Mouse (Mus musculus) embryonic facial prominence, embryonic 12.5 days (tissue): ENCODE results near the gene Ccdc80. TPM values are rescaled to one million over a fixed set of nuclear protein-coding genes. Genes with fewer than 3 reads are reported as not detected.

ENCODE experiments used
- ATAC-seq: fragments of 200-750 bp; cut with Nextera tagmentation; 2 replicates; pipeline ENCODE4 v1.8.0; 2017; ENCODE audit not compliant: insufficient number of reproducible peaks, insufficient read depth, low FRiP score, low TSS enrichment
- H3K27ac ChIP-seq: fragments of 300-500 bp; sonication (generic); 2 replicates; pipeline ENCODE4 v1.5.1; 2016; ENCODE audit warnings: mild to moderate bottlenecking
- H3K27me3 ChIP-seq: fragments of 300-500 bp; sonication (generic); 2 replicates; pipeline ENCODE4 v1.6.1; 2016; ENCODE audit warnings: mild to moderate bottlenecking, moderate library complexity
- H3K36me3 ChIP-seq: fragments of 300-500 bp; sonication (generic); 2 replicates; pipeline ENCODE4 v1.6.1; 2016; ENCODE audit warnings: mild to moderate bottlenecking
- H3K4me1 ChIP-seq: fragments of 300-500 bp; sonication (generic); 2 replicates; pipeline ENCODE4 v1.6.1; 2016
- H3K4me2 ChIP-seq: fragments of 300-500 bp; sonication (generic); replicated peaks from 2 replicates; pipeline ENCODE4 v1.6.1; 2016; ENCODE audit warnings: mild to moderate bottlenecking, moderate library complexity
- H3K4me3 ChIP-seq: fragments of 300-500 bp; sonication (generic); 2 replicates; pipeline ENCODE4 v1.5.1; 2016; ENCODE audit warnings: mild to moderate bottlenecking
- H3K9ac ChIP-seq: fragments of 300-500 bp; sonication (generic); 2 replicates; pipeline ENCODE4 v1.6.1; 2016; ENCODE audit warnings: mild to moderate bottlenecking, moderate library complexity
- H3K9me3 ChIP-seq: fragments of 300-500 bp; sonication (generic); 2 replicates; pipeline ENCODE4 v1.6.1; 2016; ENCODE audit warnings: mild to moderate bottlenecking, moderate library complexity
- WGBS: fragments of 180-500 bp; shearing (Covaris S2); methylation state at CpG from one replicate; pipeline ENCODE4 v1.1.7; 2016; 5-methylcytosine and 5-hydroxymethylcytosine counted together
- polyA plus RNA-seq: library from polyadenylated mRNA; unstranded; fragments of >200 nt; fragmentation: Nextera tagmentation; extraction: Ambion mirVana; gene quantifications from 2 replicates; pipeline ENCODE4 v1.2.1, GENCODE M21; 2016

Ccdc80 gene
- polyA plus RNA-seq, 1 experiment from 2014 or later: 49.6 TPM

DNA sequence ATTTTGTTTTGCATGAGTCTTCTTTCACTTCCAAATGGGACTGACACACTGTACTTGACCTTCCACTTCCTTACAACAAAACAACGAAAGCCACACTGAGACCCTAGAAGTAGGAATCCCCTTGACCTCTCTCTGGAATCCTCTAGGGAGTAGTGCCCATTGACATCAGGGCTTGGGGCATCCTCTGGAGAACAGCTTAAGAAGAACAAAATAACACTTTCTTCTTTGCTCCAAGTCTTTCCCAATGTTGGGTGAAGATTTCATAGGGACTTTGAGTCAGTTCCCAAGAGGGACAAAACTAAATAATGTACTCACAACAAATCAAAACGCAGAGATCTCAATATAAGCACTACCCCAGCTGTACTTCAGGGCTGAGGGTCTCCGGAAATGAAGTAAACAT lies 25.6 kb downstream of the Ccdc80 start:
- no peak overlapping the region for H3K4me3 ChIP-seq
- ATAC-seq: no peak
- no peaks in the 10 kb centered on the region for H3K4me1 ChIP-seq
- WGBS: 83% methylated on average over 3 of the region's 3 CpGs
- H3K36me3 ChIP-seq: peaks cover 3% of the 10 kb centered on the region; the same call in 1 of the 2 replicates
- H3K9ac ChIP-seq: no peak overlapping the region
- no peaks in the 10 kb centered on the region for H3K27me3 ChIP-seq
- H3K27ac ChIP-seq: no peak overlapping the region
- H3K9me3 ChIP-seq: no peaks in the 10 kb centered on the region
- no peak overlapping the region for H3K4me2 ChIP-seq

DNA sequence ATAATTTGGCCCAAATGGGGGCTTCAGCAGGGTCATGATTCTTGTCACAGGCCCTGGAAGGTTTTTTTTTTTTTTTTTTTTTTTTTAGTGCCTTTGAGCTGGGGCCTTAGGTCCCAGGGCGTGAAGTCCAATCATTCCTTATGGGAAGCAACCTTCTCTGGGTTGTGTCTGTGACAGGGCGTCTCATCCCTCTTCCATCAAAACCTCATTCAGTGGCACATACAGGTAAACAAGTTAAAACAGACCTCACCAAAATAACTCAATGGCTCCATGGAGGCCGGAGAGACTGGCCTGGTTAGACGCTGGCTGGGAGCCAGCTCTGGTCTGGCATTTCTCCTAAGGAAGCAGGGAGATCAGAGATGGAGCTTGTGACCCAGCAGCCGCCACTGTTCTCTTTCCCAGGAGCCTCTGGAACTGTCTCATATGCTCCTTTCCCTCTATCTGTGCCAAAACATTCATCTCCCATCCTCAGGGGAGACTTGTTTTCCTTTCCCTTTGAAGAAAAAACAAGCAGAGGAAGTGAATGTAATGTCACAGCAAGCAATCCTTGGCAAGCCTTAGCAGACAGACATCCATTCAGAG lies 27.7 kb downstream of the Ccdc80 start:
- H3K4me2 ChIP-seq: no peak overlapping the region
- H3K4me1 ChIP-seq: no peaks in the 10 kb centered on the region
- H3K4me3 ChIP-seq: no peak overlapping the region
- H3K36me3 ChIP-seq: peaks cover 3% of the 10 kb centered on the region; the same call in 1 of the 2 replicates
- no peaks in the 10 kb centered on the region for H3K27me3 ChIP-seq
- no peak for ATAC-seq
- no peaks in the 10 kb centered on the region for H3K9me3 ChIP-seq
- WGBS: 63% methylated on average over 5 of the region's 5 CpGs
- no peak overlapping the region for H3K9ac ChIP-seq
- no peak overlapping the region for H3K27ac ChIP-seq

DNA sequence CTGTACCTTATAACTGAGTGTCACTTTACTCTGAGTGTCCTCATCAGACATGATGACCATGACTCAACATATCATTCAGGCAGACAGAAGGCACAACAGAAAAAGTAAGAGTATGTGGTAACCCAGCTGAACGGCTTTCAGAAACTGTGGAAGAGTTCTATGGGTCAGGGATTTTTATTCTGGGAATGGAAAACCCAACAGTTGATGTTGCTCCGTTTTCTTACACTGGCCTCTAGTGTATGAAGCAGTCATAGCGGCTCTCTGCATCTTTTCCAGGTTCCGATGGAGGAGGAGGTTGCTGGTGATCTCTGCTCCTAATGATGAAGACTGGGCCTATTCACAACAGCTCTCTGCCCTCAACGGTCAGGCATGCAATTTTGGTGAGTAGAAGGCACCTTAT lies 29.4 kb downstream of the Ccdc80 start:
- H3K4me1 ChIP-seq: no peaks in the 10 kb centered on the region

DNA sequence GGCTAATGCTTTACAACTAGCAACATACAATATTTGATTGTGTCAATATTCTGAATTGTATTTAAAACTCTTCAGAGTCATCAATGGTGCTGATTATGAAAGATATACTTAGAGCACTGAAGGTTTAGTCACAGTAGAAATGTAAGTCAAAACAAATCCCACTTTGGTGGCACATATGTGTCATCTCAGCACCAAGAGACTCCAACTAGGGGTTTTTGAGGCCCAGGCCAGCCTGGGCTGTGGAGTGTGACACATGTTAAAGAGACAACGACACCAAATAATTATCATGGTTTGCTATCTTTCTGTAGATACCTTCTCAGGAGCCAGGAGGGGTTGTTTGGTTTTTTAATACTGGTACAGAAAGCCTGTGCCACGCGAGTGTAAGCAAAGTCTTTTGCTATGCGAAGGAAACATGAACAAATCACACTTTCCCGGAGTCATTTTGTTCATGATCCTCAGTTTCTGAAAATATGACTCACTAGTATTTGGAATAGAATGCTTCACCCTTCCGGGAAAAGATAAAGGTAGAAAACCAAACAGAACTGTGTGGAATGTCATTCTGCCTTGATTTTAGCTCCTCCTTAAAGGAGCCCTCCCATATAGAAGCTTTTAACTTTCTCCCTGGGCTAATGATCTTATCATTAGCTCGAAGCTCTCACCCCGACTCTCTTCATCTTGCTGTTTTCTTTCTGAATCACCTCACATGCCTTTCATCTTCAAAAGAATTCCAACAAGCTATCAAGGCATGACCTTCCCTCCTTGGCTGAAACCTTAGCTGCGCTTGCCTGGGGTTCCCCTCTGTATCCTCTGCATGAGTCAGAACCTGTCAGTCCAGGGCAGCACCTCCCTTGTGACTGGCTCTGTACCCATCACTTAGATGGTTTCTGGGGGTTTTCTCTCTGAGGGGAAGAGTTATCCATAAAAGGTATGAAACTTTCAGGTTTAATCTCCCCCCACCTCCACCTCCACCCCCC lies 31.3 kb downstream of the Ccdc80 start:
- ATAC-seq: no peak
- Histone ChIP-seq H3K27ac (no peak overlapping the region), H3K4me1 (no peaks in the 10 kb centered on the region), H3K9ac (no peak overlapping the region), H3K4me2 (no peak overlapping the region), H3K4me3 (no peak overlapping the region), H3K36me3 (peaks cover 7% of the 10 kb centered on the region; the same call in 1 of the 2 replicates), H3K27me3 (no peaks in the 10 kb centered on the region), H3K9me3 (no peaks in the 10 kb centered on the region)
- WGBS: 67% methylated on average over 9 of the region's 9 CpGs

More for the DNA sequence above, 29.4 kb downstream of the Ccdc80 start:
- Histone ChIP-seq H3K27ac (no peak overlapping the region), H3K36me3 (peaks cover 7% of the 10 kb centered on the region; the same call in 1 of the 2 replicates), H3K4me2 (no peak overlapping the region), H3K4me3 (no peak overlapping the region), H3K9me3 (no peaks in the 10 kb centered on the region), H3K27me3 (no peaks in the 10 kb centered on the region), H3K9ac (no peak overlapping the region)
- 69% methylated on average over 5 of the region's 5 CpGs for WGBS
- ATAC-seq: no peak

DNA sequence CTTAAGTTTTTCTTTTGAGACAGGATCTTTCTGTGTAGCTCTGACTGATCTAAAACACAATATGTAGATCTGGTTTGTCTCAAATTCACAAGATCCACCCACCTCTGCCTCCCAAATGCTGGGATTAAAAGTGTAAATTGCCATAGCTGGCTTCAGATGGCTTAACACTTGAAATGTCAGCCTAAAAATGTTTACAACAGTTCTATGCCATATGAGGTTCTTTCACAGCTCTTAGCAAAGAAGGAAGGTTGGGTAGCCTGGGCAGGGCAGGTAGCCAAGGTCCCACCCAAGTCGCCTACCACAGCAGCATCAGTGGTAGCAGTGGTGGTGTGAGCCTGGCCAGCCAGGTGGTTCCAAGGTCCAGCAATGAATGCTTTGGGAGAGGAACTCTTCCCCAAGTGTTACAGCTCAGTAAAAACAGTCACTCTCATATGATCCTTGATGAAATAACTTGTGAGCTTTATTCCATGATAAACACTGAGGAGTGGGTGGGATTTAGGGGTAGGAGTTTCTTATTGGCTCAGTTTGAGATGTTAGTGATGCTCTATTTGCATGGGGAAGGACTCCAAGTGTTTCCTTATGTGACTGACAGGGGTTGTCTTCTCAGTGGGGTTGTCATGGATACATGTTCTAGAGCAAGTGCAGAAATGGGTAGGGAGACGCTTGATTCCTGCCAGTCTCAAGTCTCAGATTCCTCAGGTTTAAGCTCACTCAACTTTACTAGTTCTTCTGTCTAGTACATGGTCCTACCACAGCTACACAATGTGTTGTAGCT lies 34.9 kb downstream of the Ccdc80 start:
- Histone ChIP-seq H3K4me2 (no peak overlapping the region), H3K4me3 (no peak overlapping the region), H3K27me3 (no peaks in the 10 kb centered on the region), H3K36me3 (peaks cover 7% of the 10 kb centered on the region; the same call in 1 of the 2 replicates), H3K9me3 (no peaks in the 10 kb centered on the region), H3K9ac (no peak overlapping the region), H3K27ac (no peak overlapping the region), H3K4me1 (no peaks in the 10 kb centered on the region)
- 91% methylated on average over 2 of the region's 2 CpGs for WGBS
- no peak for ATAC-seq

DNA sequence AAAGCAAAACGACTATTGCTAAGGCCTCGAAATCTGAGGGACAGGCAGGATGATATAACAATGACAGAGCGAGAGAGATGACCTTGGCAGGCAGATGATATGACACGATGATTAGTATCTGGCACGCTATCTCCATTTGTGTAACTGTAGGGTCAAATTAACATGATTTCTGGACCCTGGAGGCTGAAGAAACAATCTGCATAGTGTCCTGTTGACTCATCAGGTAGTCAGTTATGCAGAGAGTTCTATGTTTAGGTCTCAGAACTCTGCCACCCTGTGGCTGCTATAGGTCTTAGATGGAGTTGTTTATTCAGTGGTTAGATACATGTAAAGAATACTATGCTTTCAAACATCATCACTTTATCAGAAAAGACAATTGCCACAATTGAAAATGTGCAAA lies 48.5 kb downstream of the Ccdc80 start:
- Histone ChIP-seq H3K27ac (no peak overlapping the region), H3K4me3 (no peak overlapping the region), H3K36me3 (peaks cover 55% of the 10 kb centered on the region), H3K4me1 (no peaks in the 10 kb centered on the region), H3K9ac (no peak overlapping the region), H3K4me2 (no peak overlapping the region), H3K27me3 (no peaks in the 10 kb centered on the region), H3K9me3 (no peaks in the 10 kb centered on the region)
- ATAC-seq: no peak
- 95% methylated on average over 5 of the region's 5 CpGs for WGBS

DNA sequence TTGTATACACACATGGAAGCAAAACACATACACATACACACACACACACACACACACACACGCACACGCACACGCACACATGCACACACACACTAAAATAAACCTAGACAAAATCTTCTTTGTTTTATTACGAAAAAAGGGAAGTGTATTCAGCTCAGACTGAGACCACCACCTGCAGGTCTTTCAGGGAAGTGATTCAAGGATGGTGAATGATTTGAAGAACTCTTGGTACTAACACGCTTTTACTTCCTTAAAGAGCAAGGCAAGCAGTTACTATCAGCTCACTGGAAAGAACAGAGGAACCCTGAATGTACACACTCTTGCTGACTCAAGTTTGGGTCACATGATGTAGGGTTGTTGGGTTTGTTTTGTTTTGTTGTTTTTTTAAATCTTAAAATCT lies 49.4 kb downstream of the Ccdc80 start:
- Histone ChIP-seq H3K4me1 (no peaks in the 10 kb centered on the region), H3K36me3 (peaks cover 56% of the 10 kb centered on the region), H3K27ac (no peak overlapping the region), H3K4me2 (no peak overlapping the region), H3K9me3 (no peaks in the 10 kb centered on the region), H3K4me3 (no peak overlapping the region), H3K9ac (no peak overlapping the region), H3K27me3 (no peaks in the 10 kb centered on the region)
- no peak for ATAC-seq
- 95% methylated on average over 5 of the region's 5 CpGs for WGBS

DNA sequence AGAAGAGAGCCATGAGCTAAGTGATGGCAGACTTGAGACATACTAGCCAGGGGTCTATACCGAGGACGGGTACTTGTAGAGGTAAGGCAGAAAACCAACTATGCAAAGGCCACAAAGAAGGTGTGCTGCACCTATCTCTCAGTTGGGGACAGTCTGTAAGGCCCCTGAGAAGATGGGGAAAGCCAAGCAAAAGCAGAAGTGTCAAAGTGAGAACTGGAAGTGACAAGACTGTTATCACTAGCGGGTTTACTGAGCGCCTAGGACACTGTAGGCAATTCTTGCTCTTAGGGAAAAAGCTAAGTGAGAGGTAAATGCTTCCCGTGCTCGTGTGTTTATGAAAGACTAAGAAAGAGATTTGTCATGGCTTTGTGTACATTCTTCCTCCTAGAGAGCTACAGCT lies 51.9 kb downstream of the Ccdc80 start:
- 90% methylated on average over 6 of the region's 6 CpGs for WGBS
- Histone ChIP-seq H3K9ac (no peak overlapping the region), H3K27me3 (no peaks in the 10 kb centered on the region), H3K4me1 (no peaks in the 10 kb centered on the region), H3K36me3 (peaks cover 60% of the 10 kb centered on the region), H3K4me2 (no peak overlapping the region), H3K9me3 (no peaks in the 10 kb centered on the region), H3K27ac (no peak overlapping the region), H3K4me3 (no peak overlapping the region)
- ATAC-seq: no peak

DNA sequence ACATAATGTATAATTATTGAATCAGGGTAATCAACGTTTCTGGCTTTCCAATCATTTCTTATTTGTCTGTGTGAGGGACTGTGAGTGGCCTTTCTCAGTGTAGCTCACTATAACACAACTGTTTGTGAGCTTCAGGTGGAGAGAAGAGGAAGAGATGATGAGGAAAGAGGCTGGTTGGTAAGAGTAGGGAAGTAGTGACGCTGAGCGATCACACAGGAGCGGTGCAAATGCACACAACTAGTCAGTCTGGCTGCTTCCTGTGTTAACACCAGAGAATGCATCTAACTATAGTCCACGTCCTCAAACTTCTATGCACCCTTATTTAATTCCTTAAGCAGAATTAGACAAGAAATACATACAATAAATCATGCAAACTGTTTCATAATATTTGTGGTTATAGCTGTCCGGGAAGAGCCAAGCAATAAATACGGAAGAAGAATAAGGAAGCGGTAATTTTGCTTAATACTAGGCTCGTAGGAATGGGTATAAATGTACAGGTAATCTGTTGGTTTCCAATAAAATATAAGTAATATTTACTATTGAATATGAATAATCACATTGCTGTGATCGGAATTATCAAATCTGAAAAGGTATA lies 55.4 kb downstream of the Ccdc80 start:
- no peak for ATAC-seq
- Histone ChIP-seq H3K36me3 (peaks cover 52% of the 10 kb centered on the region), H3K4me1 (no peaks in the 10 kb centered on the region), H3K4me2 (no peak overlapping the region), H3K9ac (no peak overlapping the region), H3K4me3 (no peak overlapping the region), H3K27me3 (no peaks in the 10 kb centered on the region), H3K9me3 (no peaks in the 10 kb centered on the region), H3K27ac (no peak overlapping the region)
- WGBS: 93% methylated on average over 10 of the region's 10 CpGs

DNA sequence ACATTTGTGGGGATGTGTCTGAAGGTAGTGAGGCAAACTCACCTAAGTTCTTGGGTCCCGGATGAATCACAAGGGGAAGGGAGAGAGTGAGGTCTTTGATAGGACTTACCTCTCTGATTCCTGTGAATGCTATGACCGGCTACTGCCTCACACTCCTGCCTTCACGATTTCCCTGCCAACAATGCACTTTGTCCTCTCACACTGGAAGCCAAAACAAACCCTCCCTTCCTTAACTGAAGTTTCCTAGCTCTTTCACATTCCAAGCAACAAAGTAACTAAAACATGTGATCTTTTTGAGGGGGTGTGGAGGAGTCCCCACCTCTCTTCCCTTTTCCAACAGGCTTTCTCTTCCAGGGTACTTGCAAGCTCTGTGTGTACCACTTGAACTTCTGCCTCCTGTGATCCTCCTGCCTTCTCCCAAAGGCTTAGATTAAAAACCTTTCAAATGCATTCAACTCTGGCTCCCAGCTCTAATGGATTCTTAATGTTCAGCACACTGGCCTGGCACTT lies 61.6 kb downstream of the Ccdc80 start:
- Histone ChIP-seq H3K27ac (no peak overlapping the region), H3K27me3 (no peaks in the 10 kb centered on the region), H3K4me1 (peaks cover 10% of the 10 kb centered on the region), H3K36me3 (peaks cover 17% of the 10 kb centered on the region; the same call in 1 of the 2 replicates), H3K4me3 (no peak overlapping the region), H3K4me2 (no peak overlapping the region), H3K9ac (no peak overlapping the region), H3K9me3 (no peaks in the 10 kb centered on the region)
- 91% methylated on average over 3 of the region's 3 CpGs for WGBS
- ATAC-seq: no peak

DNA sequence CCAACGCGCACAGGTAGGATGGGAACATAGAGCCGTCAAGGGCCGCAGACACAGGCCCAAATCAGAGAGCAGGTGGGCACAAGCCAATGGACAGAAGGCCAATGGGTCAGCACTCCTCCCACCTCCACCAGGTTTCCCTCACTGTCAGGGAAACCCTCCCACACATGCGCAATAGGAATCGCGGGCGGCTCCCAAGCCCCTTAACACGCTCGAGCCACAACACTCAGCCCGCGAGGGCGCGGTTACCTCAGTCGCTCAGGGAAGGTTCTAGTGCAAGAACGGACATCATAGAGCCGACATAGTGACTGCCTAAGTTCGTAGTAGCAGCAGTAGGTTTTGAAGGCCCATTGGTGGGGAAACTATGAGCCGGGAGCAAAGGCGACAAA lies 64.9 kb downstream of the Ccdc80 start:
- no peaks in the 10 kb centered on the region for H3K27me3 ChIP-seq
- peak overlapping the region; percentile 85 for H3K27ac ChIP-seq
- ATAC-seq: peak; percentile 83
- peak overlapping the region; percentile 88 for H3K9ac ChIP-seq
- H3K4me3 ChIP-seq: peak overlapping the region; percentile 93
- 0 out of 2 replicates have a peak, but pooled peaks cover 3% of the 10 kb centered on the region for H3K36me3 ChIP-seq
- no peaks in the 10 kb centered on the region for H3K9me3 ChIP-seq
- WGBS: 3% methylated on average over 20 of the region's 20 CpGs
- H3K4me1 ChIP-seq: peaks cover 17% of the 10 kb centered on the region
- peak overlapping the region; percentile 63 for H3K4me2 ChIP-seq
